Mouse (Mus musculus) heart, embryonic 12.5 days (tissue): ENCODE measurements around the gene Plac8. TPM values are rescaled to one million over a fixed set of nuclear protein-coding genes. Genes with fewer than 3 reads are reported as not detected.

Experiments
- ATAC-seq: fragments of 200-750 bp; cut with Nextera tagmentation; 2 replicates; pipeline ENCODE4 v1.8.0; 2017; ENCODE audit warnings: moderate TSS enrichment, moderate library complexity; ENCODE audit not compliant: insufficient number of reproducible peaks, low FRiP score
- H3K27ac ChIP-seq: fragments of 300-500 bp; sonication (generic); 2 replicates; pipeline ENCODE4 v1.5.1; 2016; ENCODE audit warnings: mild to moderate bottlenecking, moderate library complexity; ENCODE audit not compliant: poor library complexity, severe bottlenecking
- H3K27me3 ChIP-seq: fragments of 300-500 bp; sonication (generic); replicated peaks from 2 replicates; pipeline ENCODE4 v1.6.1; 2016; ENCODE audit warnings: mild to moderate bottlenecking, moderate library complexity
- H3K36me3 ChIP-seq: fragments of 300-500 bp; sonication (generic); 2 replicates; pipeline ENCODE4 v1.6.1; 2016; ENCODE audit warnings: mild to moderate bottlenecking, moderate library complexity
- H3K4me1 ChIP-seq: fragments of 300-500 bp; sonication (generic); replicated peaks from 2 replicates; pipeline ENCODE4 v1.6.1; 2016; ENCODE audit warnings: mild to moderate bottlenecking
- H3K4me2 ChIP-seq: fragments of 300-500 bp; sonication (generic); 2 replicates; pipeline ENCODE4 v1.6.1; 2016; ENCODE audit warnings: mild to moderate bottlenecking, moderate library complexity
- H3K4me3 ChIP-seq: fragments of 300-500 bp; sonication (generic); 2 replicates; pipeline ENCODE4 v1.5.1; 2016; ENCODE audit warnings: mild to moderate bottlenecking
- H3K9ac ChIP-seq: fragments of 300-500 bp; sonication (generic); 2 replicates; pipeline ENCODE4 v1.6.1; 2016; ENCODE audit warnings: mild to moderate bottlenecking, moderate library complexity
- H3K9me3 ChIP-seq: fragments of 300-500 bp; sonication (generic); replicated peaks from 2 replicates; pipeline ENCODE4 v1.6.1; 2016; ENCODE audit warnings: mild to moderate bottlenecking, moderate library complexity
- WGBS: fragments of 180-500 bp; shearing (Covaris S2); methylation state at CpG from one replicate; pipeline ENCODE4 v1.1.7; 2016; 5-methylcytosine and 5-hydroxymethylcytosine counted together
- polyA plus RNA-seq: library from polyadenylated mRNA; unstranded; fragments of >200 nt; fragmentation: Nextera tagmentation; extraction: Ambion mirVana; gene quantifications from 2 replicates; pipeline ENCODE4 v1.2.1, GENCODE M21; 2016

The Plac8 gene
- polyA plus RNA-seq, 1 experiment from 2014 or later: 4.5 TPM

DNA sequence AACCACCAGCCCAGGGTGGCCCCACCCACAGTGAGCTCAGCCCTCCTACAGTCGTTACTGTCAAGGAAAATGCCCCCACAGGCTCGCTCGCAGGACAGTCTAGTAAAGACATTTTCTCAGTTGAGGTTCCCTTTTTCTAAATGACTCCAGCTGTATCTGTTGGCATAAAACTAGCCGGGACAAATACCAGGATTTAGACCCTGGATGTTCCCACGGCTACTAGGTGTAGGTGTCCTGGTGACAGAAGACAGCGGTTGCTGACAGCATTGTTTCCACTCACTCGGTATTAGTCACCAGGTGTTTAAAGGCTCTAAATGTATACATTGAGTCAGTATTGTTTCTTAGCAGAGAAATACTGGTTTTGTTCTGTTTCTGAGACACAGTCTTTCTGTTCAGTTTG is 36.2 kb downstream of the Plac8 start:
- Histone ChIP-seq H3K9ac (no peak overlapping the region), H3K27me3 (no peaks in the 10 kb centered on the region), H3K9me3 (no peaks in the 10 kb centered on the region), H3K4me1 (no peaks in the 10 kb centered on the region), H3K27ac (no peak overlapping the region; the same call in 1 of the 2 replicates), H3K4me2 (no peak overlapping the region), H3K36me3 (peaks cover 69% of the 10 kb centered on the region), H3K4me3 (no peak overlapping the region)
- ATAC-seq: no peak
- WGBS: 65% methylated on average over 7 of the region's 7 CpGs

DNA sequence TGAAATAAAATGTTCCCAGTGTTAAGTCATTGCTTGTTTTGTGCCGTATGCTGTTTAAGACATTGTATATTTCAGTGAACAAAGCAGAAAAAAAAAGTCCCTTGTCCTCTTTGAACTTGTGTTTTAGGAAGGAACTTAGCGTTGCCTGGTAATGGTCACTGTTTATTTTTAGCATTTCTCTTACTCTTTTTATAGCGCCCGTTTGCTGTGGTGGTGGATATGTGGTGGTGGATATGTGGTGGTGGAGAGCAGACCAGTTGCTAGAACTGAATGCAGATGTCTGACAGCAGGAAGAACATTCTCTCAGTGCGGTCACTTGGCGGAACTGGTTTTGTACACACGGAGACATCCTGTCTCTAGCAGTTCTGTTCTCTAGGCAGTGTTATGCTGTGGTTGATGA is 45.9 kb downstream of the Plac8 start:
- ATAC-seq: peak; percentile 33; the same call in 1 of the 2 replicates
- Histone ChIP-seq H3K27ac (peak overlapping the region; percentile 38; the same call in 1 of the 2 replicates), H3K4me2 (peak overlapping the region; percentile 31; the same call in 1 of the 2 replicates), H3K27me3 (no peaks in the 10 kb centered on the region), H3K9me3 (no peaks in the 10 kb centered on the region), H3K4me3 (no peak overlapping the region), H3K4me1 (peaks cover 17% of the 10 kb centered on the region), H3K9ac (no peak overlapping the region), H3K36me3 (peaks cover 38% of the 10 kb centered on the region)
- 44% methylated on average over 7 of the region's 7 CpGs for whole genome bisulfite sequencing

DNA sequence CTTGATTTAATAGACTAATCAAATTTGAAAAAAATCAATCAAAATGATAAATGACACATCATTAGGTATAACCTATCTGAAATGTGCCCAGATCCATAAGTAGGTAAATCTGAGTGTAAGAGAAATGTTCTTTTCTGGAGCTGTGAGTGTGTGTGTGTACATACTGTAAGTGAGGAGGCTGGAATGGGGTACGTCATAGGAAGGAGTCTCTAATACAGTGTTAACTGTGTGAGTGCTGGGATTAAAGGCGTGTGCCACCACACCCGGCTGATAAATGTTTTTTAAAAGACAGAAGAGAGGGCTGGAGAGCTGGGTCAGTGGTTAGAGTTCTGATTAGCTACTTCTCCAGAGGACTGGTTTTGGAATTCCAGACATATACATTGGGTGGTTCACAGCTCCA is 46.4 kb downstream of the Plac8 start:
- WGBS: 50% methylated on average over 3 of the region's 3 CpGs
- H3K36me3 ChIP-seq: peaks cover 32% of the 10 kb centered on the region
- no peaks in the 10 kb centered on the region for H3K27me3 ChIP-seq
- no peak overlapping the region for H3K9ac ChIP-seq
- H3K4me1 ChIP-seq: peaks cover 17% of the 10 kb centered on the region
- no peaks in the 10 kb centered on the region for H3K9me3 ChIP-seq
- H3K27ac ChIP-seq: no peak overlapping the region
- no peak for ATAC-seq
- 0 out of 2 replicates have a peak overlapping the region, but pooled peaks have one; percentile 11 for H3K4me2 ChIP-seq
- no peak overlapping the region for H3K4me3 ChIP-seq

DNA sequence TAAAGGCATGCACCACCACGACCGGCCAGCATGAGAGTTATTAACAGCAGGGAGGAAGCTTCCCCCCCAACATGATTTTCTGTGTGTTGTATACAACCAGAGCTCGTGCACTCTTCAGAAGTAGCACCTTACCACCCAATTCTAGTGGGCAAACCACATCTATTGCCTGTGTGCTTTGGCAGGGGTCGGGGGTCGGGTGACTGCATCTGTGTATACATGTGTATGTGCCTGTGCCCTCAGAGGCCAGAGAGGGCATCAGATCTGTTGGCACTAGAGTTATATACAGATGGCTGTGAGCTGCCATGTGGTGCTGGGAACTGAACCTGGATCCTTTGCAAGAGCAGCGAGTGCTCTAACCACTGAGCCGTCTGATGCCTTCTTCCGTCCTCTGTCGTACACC is 47.1 kb downstream of the Plac8 start:
- Histone ChIP-seq H3K9ac (no peak overlapping the region), H3K4me3 (no peak overlapping the region), H3K27me3 (no peaks in the 10 kb centered on the region), H3K4me2 (no peak overlapping the region), H3K4me1 (peaks cover 24% of the 10 kb centered on the region), H3K27ac (no peak overlapping the region), H3K36me3 (peaks cover 25% of the 10 kb centered on the region), H3K9me3 (no peaks in the 10 kb centered on the region)
- no peak for ATAC-seq
- WGBS: 93% methylated on average over 9 of the region's 9 CpGs

DNA sequence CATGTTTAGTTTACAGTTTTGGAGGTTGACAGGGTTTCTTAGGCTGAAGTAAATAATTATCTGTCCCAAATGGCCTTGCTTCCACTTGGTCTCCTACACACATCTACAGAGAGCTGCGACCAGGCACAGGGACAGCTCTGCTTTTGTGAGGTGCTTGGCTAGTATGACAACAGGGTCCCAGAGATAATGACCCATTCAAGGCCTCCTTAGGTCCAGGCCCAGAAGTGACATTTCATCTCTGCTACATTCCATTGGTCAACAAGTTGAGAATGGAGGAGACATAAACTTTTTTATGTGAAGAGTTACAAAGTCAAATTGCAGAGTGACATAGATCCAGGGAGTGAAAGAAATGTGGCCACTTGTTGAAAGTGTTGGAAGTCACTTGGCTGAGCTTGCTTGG is 48.7 kb downstream of the Plac8 start:
- Histone ChIP-seq H3K36me3 (peaks cover 12% of the 10 kb centered on the region), H3K27me3 (no peaks in the 10 kb centered on the region), H3K4me2 (no peak overlapping the region), H3K27ac (no peak overlapping the region), H3K4me1 (peaks cover 29% of the 10 kb centered on the region), H3K9me3 (no peaks in the 10 kb centered on the region), H3K9ac (no peak overlapping the region), H3K4me3 (no peak overlapping the region)
- 74% methylated on average over 1 of the region's 1 CpGs for WGBS
- no peak for ATAC-seq

DNA sequence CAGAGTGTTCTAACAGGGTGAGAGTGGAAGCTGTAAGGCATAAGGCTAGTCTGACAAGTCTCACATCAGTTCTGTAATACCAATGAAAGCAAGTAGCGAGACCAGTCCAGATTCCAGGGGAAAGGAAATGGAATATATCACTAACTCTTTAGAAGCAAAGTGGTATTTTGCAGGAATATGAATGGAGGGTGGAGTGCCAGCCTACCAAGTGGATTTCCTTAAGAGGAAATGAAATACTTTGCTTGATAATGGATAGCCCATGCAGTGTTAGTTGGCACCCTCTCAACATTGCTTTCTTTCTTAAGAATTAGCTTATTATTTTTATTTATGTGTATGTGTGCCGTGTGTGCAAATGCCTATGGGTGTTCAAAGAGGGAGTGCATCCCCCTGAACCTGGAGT is 51.8 kb downstream of the Plac8 start:
- peaks cover 22% of the 10 kb centered on the region for H3K4me1 ChIP-seq
- H3K4me3 ChIP-seq: no peak overlapping the region
- H3K4me2 ChIP-seq: peak overlapping the region; percentile 26; the same call in 1 of the 2 replicates
- peaks cover 7% of the 10 kb centered on the region for H3K36me3 ChIP-seq
- H3K9ac ChIP-seq: peak overlapping the region; percentile 7; the same call in 1 of the 2 replicates
- 75% methylated on average over 2 of the region's 2 CpGs for WGBS
- ATAC-seq: no peak
- no peak overlapping the region for H3K27ac ChIP-seq
- peaks cover 7% of the 10 kb centered on the region for H3K27me3 ChIP-seq
- no peaks in the 10 kb centered on the region for H3K9me3 ChIP-seq

DNA sequence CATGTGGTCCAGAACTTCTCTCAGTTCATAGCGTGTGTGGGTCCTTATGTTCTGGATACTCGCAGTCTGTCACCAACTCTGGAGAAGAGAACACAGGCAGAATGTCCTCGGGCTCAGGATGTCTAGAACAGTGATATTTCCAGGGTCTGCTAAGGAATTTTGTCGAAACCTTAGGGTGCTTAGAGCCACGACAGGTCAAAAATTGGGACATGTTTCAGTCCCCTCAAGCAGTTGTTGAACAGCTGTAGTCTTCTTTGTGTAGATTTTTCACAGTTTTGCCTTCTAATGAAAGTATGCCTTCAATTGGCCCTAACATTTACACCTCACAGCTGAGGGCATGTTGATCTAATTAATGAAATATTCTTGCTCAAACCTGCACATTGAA is 53.0 kb downstream of the Plac8 start:
- Histone ChIP-seq H3K27me3 (peaks cover 9% of the 10 kb centered on the region), H3K9me3 (no peaks in the 10 kb centered on the region), H3K4me1 (peaks cover 22% of the 10 kb centered on the region), H3K4me3 (peak overlapping the region; percentile 93), H3K4me2 (peak overlapping the region; percentile 77), H3K36me3 (peaks cover 3% of the 10 kb centered on the region; the same call in 1 of the 2 replicates), H3K9ac (peak overlapping the region; percentile 96), H3K27ac (peak overlapping the region; percentile 84)
- no peak for ATAC-seq
- 8% methylated on average over 5 of the region's 5 CpGs for WGBS

DNA sequence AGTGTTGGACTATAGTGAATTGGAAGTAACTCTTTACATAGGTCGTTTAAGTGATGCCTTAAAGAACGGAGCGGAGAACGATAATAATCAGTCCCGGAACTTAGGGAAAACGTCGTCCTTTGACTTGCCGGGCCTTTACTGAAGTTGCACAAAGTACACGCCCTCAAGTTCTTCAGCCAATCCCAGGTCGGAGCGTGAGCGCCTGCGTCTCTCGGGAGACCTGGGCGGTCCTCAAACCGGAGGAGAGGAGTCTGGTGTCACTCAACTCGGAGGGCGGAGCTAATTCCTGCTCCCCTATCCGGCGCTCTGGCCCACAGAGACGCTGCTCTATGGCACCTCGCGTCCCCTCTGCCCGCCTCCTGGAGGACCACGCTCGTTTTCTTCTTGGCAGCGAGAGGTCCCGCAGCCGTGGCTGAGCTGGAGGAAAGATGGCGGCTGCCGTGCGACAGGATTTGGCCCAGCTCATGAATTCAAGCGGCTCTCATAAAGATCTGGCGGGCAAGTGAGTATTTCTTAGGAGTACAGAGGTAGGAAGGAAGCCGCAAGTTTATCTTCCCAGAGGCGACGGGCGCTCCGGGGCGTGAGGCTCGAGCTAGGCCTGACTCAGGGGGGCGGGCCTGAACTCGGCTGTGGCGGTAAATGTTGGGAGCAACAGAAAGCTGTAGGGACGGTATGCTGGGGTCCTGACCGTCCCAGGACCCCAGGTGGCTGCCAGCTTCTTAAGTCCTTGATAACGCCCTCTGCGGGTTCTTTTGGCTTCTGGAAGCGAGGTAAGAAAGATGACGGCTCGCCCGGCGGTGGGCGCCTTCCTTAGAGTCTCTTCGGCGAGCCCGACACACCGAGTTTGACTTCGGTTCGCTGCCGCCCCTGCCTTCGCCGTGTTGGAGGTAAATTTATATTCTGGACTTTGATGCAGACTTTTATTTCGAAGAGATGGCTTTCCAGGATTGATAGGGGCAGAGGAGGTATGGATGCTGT is 53.7 kb downstream of the Plac8 start, which contains the start of gene Cops4:
Gene Cops4 (plus strand): TSS at position 261 of the 978 bp plus-strand sequence.
- Histone ChIP-seq H3K4me1 (peaks cover 17% of the 10 kb centered on the region), H3K9ac (peak within 1 kb of the TSS; percentile 96), H3K27ac (peak within 1 kb of the TSS; percentile 84), H3K4me2 (peak within 1 kb of the TSS; percentile 77), H3K9me3 (no peaks in the 10 kb centered on the region), H3K4me3 (peak within 1 kb of the TSS; percentile 93), H3K27me3 (peaks cover 9% of the 10 kb centered on the region), H3K36me3 (peaks cover 3% of the 10 kb centered on the region; the same call in 1 of the 2 replicates)
- under 1% methylated on average over 64 of the region's 64 CpGs for WGBS
- ATAC-seq: peak; percentile 100

DNA sequence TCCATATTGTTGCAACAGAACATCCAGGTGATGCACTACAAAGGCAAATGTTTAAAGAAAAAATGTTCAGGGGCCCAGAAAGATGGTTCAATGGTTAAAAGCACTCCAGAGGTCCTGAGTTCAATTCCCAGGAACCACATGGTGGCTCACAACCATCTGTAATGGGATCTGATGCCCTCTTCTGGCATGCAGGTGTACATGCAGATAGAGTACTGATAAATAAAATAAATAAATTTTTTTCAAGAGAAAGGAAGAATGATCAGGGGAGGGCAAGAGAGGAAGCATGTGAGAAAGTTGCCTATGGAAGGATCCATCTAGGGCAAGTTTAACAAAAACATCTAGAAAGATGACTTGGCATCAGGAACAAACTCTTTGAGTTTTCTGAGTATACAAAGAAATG is 59.5 kb downstream of the Plac8 start:
- Histone ChIP-seq H3K27me3 (peaks cover 9% of the 10 kb centered on the region), H3K27ac (no peak overlapping the region), H3K9me3 (no peaks in the 10 kb centered on the region), H3K4me1 (0 out of 2 replicates have a peak, but pooled peaks cover 1% of the 10 kb centered on the region), H3K4me2 (no peak overlapping the region), H3K4me3 (no peak overlapping the region), H3K36me3 (no peaks in the 10 kb centered on the region), H3K9ac (no peak overlapping the region)
- ATAC-seq: no peak

DNA sequence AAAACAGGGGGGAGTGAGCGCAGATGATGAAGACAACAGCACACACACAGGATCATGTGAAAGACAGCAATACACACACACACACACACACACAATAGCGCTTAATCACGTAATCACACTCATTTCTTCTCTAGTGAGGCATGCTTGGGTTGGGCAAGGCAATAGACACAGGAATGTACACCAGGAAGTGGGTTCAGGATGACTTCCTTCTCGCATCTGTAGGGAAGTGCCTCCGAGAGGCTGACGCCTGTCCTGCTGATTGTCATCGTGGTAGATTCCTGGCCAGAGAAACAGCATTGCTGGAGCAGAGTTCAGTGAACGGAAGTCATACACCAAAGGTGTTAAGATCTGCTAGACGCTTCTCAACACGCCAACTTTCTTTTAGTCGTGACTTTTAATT is 62.8 kb downstream of the Plac8 start:
- Histone ChIP-seq H3K4me2 (no peak overlapping the region), H3K4me1 (no peaks in the 10 kb centered on the region), H3K36me3 (no peaks in the 10 kb centered on the region), H3K27me3 (no peaks in the 10 kb centered on the region), H3K9ac (no peak overlapping the region), H3K4me3 (no peak overlapping the region), H3K9me3 (no peaks in the 10 kb centered on the region), H3K27ac (no peak overlapping the region)
- 66% methylated on average over 11 of the region's 11 CpGs for WGBS
- no peak for ATAC-seq
